Mouse (Mus musculus) cerebellum, adult 18-20 months (tissue): ENCODE measurements around the gene Lrrc15.

Source experiments
- DNase-seq, 2 experiments: peaks; one replicate each; pipeline ENCODE4 v3.0.0; 2021

Lrrc15 gene

DNA sequence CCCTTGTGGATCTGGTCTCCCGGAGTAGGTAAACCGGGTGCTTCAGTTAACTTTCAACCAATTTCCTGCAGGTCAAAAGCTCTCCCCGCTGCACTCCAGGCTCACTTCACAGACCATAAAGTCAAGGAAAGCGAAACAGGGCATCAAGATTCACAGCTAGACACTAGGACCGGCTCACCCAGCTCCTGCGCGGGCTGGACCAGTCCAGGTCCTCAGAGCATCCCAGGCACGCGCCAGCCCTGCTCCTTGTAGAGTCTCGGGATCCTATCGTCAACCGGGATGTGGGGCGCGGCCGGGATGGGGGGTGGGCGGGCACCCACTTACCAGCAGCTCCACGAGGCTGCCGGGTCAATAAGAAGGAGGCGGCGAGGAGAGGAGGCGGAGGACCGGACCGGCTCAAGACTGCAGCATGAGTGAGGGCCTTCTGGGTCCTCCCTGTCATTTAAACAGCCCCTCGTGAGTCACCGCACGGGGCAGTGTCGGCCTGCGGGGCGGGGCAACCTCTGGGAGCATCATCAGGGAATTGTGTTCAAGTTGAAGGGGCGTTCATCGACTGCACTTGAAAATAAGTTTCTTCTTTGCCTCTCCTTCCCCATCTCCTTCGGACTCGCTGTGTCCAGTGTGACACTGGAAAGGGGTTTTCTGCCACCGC, at the start of gene Lrrc15:
Gene Lrrc15, minus strand, starts transcription at position 413 of the 652 bp plus-strand sequence.
- DNase-seq = no peak

DNA sequence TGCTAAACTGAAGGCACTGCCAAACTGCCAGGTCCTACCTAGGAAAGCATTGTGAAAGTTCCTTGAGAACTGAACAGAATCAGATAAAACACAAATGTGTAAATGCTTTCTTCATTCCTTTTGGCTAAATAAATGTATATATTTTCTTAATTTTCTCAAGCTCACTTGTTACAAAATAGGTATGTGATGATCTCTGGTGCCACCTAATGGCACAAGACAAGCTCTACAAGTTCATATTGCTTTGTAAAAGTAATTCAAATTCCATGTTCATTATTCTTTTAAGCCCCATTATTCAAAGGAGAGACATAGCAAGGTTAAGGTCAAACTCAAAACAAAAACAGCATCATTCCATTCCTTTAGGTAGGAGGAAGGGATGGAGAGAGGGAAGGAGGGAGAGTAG, 31.2 kb upstream of the Lrrc15 start:
- DNase-seq = peak in 1 of 2 experiments; percentile 24

DNA sequence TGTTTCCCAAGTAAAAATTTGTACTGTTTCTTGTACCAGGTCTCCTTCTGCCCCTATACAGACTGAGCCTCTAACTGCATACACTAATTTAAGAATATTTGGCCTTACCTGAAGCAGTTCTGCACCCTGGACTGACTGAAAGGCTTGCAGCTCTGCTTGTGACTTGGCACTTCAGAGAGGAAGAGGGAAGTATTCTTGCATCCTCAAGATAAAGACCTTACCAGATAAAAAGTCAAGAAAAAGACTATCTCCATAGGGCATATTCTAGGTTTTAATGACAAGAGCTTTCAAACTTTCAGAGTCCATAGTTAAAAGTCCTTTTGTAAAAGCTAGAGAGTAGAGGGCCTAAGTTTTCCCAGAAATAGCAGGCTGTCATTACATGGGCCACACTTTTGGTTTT, 27.6 kb upstream of the Lrrc15 start, which contains the start of gene Gp5:
Gene Gp5, minus strand, starts transcription at position 133 of the 400 bp plus-strand sequence.
- no peak for DNase-seq

DNA sequence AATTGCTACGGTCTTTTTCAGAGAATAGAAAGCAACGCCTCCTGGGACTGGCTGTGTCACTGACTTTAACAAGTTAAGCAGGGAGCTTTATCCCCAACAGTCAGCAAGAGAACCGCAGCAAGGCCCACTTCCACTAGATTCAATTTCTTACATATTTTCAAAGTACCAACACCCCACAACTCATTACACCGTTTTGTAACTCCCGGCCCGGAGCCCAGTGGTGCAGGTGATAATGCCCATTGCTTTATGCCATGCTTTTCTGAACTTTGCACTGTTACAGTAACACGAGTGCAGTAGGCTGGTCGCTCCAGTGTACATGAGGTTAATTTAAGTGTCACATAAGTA, 27.1 kb upstream of the Lrrc15 start:
- DNase-seq = no peak

DNA sequence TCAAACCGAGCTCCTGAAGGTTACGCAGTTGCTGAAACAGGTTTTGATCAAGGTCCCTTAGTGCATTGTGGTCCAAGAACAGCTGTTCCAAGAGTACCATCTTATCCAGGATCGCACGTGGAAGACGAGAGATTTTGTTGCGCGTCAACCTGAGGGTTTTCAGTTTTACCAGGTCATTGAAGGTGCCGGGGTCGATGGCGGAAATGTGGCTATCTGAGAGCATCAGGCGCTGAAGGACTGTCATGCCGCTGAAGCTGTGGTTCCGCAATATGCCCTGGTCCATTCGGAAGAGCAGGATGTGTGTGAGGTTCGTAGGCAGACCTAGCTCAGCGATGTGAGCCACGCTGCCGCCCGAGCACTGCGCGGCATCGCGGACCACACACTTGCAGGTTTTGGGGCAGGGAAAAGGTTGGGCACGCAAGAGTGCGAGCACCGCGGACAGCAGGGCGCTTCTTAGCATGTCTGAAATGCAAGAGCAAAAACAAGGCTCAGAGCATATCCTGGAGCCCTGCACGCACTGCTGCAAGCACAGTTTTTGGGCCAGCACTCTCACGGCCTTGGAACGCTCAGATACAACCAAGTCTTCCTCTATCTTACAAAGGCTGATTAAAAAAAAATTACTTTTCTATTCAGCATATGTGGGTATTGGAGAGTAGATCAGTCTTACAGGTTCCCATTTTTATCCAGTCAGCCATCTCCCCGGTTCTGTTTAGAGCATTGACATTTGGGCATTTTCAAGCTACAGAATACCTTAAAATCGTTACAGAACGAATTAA, 26.5 kb upstream of the Lrrc15 start:
- DNase-seq = peak; percentile 28 to 44

DNA sequence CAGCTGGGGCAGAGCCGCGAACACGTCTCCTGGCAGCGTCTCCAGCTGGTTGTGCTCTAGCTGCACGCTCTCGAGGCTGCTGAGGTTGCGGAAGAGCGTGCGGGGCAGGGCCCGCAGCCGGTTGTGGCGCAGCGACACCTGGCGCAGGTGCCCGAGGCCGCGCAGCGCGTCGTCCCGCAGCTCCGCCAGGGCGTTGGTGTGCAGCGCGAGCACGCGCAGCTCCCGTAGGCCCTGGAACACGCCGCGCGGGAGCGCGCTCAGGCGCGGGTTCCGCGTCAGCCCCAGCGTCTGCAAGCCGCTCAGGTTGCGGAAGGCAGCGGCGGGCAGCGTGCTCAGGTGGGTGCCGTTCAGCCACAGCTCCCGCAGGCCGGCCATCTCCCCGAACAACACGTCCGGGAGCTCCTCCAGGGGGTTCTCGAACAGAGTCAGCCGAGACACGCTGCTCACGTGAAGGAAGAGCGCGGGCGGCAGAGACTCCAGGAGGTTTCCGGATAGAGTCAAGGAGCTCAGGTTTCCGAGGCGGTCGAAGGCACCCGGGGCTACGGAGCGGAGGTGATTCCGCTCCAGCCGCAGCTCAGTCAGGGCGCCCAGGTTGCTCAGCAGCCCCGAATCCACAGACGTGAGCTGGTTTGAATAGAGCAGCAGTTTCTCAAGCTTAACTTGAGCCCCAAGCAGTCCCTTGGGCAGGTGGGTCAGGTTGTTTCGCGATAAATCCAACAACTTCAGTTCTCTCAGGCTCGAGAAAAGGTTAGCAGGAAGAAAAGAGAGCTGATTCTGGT, 25.7 kb upstream of the Lrrc15 start:
- peak; percentile 68 to 86 for DNase-seq

DNA sequence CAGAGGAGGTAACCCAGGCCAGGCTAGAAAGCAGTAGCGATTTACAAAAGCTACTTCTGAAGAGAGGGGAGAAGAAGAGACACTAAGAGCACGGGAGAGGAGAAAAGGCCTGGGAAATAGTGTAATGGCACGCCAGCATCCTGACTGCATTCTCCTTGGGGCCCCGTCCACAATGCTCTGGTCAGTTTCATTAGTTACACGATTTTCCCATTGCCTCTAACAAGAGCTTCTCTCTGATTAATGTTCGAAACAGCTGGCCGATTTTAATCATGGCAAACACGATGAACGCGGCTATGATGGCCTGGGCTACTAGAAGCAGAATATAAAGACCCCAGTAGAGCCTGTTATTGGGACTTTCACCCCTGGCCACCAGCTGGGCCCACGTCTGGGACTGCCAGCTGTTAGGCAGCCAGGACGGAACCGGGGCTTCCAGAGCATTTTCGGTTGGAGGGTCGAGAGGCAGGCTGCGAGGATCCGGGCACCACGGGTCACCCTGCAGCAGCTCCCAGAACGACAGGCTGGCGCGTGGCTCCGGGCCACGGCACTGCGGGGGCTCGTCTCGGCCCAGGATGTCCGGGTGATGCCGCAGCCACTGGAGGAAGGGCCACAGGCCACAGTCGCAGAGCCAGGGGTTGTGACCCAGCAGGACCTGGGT, 25.0 kb upstream of the Lrrc15 start:
- no peak for DNase-seq

DNA sequence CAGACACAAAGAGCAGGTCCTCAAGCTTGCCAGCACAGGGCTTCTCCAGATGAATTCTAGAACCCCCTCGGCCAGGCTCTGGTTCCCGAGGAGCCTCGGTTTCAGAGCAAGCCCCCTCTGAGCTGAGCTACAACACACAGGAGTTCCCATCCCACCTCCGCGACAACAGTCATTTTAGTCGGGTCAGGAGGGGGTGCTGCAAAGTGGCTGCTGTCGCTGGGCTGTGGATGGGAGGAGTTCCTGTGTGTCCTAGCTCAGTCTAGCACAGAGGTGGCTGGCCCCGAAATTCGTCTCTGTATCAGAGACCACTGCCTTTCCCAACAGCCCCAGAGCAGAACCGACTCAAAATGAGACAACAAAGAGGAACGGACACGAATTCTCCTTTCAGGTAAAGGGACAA, 24.2 kb upstream of the Lrrc15 start:
- DNase-seq = no peak

DNA sequence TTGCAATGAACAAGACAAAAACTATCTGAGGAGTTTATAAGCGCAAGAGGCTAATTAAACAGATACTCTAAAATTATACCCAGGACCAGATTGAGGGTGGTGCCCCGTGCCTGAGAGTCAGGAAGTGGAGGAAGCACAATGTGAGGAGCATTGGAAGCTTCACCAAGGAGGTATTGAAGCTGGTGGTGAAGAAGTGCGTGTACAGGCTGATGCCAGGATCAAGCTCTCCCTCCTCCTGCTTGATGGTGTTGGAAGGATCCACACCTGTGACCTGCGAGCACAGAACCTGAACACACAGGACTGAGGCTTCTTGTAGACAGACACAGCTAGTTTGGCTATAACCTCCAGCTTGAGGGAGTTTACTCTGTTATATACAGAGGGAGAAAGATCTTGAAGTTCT, 23.0 kb upstream of the Lrrc15 start:
- no peak for DNase-seq

DNA sequence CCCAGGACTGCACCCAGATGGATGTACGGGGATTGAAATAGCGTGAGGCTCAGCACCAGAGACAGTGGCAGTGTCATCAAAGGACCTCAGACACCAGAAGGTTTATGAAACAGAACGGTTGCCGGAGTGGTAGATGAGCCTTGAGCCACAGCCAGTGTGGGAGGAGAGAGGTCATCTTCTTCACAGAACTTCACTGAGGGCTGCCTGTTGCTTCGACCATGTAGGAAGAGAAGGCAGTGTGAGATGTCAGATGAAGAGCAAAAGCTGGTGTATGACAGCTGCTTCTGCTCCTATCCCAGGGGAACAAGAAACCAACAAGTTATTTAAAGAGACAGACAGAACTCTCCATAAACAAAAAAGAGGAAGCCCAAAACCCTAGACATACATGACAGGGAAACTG, 21.2 kb upstream of the Lrrc15 start:
- no peak for DNase-seq

DNA sequence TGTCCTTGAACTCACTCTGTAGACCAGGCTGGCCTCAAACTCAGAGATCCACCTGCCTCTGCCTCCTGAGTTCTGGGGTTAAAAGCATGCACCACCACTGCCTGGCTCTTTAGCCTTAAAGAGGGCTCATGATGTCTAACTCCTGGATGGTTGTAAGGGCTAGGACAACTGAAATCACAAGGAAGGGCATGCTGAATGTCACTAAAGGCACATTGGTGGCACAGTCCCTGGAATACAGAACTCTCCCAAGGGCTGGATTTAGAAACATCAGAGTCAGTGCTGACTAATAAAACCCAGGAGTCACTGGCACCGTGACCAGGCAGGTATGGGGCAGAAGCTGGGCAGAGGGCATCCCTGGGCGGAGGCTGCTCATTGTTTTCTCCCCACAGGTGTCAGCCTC, 20.4 kb upstream of the Lrrc15 start:
- DNase-seq = no peak

DNA sequence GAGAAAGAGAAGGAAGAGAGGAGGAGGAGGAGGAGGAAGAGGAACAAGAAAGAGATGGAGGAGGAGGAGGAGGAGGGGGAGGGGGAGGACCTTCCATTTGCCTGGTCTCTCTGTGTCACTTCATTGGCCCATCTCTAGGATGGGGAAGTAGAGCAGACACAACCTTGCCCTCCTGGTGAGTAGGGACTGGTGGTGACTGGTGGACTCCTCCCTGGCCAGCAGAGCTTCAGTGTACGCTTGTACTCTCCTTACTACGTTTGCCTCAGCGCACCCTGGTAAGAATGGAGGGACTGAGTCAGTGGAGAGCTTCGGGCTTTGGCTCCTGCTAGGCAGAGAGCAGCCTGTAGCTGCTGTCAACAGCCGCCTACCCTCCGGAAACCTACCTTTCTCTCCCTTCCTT, 19.6 kb upstream of the Lrrc15 start:
- no peak for DNase-seq

DNA sequence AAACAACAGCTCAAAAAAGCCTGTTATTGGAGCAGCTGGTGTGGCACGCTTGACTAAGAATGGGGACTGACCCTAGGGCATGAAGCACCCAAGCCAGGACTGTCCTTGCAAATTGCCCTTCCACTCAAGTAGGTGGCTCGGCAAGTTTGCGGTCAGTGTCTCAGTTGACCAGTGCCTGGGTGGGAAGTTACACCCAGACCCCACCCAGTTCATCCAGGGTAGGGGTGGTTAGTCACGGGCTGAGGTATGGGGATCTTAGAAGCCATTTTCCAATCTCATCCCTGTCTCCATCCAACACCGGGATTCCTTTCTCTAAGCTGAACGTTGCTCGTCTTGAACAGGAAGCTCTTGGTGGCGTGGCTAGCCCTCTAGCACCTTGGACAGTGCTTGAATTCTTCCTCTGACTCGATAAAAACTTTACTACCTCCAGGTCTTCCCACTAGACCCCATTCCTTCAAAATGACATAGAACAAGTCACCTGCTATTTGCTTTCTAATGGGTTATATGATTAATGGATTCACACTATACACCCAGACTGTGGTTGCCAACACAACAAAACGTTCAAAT, 16.7 kb upstream of the Lrrc15 start:
- DNase-seq = no peak

DNA sequence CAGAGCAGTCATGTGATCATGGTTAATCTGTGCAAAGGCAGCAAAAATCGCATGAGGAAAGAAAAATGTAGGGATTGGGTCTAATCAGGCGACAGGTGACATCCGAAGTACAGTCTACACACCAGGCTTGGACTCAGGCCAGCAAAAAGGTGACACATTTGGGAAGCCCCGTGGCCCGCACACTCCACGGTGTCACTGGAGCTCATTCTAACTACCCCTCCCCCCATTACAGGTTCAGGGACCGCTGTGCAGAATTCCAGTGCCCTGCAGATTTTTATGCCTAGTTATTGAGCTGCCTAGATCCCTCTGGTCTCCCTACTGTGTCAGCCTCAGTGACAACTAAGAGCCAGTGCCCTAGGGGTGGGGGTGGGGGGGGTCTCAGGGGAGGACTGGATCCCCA, 14.4 kb upstream of the Lrrc15 start:
- no peak for DNase-seq

DNA sequence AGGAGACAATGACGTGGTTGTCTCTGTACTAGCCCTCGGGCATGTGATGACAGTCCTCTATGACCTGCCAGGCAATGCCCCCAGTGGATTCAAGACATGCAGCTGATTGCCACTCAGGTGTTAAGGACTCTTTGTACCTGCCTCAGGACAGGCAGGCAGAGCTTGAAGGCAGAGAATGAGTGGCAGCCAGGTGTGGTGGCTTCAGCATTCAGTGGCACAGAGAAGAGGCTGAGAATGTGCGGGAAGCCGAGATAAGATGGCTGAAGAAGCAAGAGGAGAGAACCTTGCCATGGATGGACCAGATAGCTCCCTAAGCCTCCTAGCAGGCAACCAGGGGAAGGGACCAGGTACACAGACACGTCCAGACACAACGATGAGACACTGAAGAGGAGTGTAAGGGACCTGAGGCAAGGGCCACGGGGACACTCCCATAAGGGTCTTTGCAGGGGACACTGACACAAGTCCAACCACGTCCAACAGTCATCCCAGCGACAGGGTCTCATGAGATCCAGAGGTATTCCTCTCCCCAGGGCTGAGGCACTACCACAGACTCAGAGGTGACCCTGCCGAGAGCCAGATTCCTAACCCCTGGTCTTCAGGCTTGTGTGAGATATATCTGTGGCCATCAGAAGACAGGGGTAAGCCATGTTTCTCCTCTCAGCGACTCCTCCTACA, 13.7 kb upstream of the Lrrc15 start:
- no peak for DNase-seq

DNA sequence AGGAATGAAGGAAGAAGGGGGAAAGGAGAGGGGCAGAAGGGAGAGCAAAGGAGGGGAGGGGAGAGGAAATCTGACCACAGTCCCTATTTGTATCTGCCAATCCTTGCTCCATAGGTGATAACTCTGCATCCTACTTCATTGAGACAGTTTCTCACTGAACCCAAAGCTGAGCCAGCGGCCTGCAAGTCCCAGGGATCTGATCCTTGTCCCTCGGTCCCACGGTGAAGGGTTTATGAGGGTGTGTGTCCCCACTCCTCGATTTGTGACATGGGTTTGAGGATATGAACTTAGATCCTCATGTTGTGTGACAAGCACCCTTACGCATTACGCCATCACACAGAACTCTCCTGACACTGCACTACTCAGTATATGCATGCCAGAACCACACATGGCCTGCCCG, 12.1 kb upstream of the Lrrc15 start:
- DNase-seq = no peak

DNA sequence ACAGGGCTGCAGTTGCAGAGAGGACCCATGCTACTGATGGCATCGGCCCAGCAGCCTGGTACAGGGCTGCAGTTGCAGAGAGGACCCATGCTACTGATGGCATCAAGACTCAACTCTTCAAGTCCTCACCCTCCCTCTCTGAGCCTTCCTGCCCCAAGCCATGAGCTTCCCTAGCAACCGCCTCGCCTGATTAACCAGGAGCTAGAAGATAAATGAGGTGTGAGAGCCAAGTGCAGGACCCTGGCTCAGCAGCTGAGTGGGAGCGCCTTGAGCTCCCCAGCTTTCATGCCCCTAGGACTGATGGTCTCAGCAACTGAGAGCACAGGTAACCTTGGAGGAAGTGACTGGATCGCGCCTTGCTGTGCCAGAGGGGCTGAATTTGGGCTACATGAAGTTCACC, 7.4 kb upstream of the Lrrc15 start:
- DNase-seq = no peak

DNA sequence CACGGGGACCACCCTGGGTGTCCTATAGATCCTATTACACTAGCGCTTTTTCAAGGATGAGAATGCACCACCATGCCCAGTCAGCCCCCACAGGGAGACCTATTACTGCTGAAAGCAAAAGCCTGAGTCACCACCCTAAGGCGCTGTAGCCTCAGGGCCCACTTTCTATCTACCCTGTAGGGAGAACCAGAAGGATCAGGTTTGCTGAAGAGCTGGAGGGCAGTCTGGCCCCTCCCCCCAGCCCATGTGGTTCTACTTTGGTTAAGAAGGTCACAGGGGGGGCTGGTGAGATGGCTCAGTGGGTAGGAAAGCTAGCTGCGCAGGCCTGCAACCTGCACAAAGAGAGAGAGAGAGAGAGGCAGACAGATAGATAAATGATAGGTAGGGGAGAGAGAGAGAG, 2.6 kb upstream of the Lrrc15 start:
- DNase-seq = no peak

DNA sequence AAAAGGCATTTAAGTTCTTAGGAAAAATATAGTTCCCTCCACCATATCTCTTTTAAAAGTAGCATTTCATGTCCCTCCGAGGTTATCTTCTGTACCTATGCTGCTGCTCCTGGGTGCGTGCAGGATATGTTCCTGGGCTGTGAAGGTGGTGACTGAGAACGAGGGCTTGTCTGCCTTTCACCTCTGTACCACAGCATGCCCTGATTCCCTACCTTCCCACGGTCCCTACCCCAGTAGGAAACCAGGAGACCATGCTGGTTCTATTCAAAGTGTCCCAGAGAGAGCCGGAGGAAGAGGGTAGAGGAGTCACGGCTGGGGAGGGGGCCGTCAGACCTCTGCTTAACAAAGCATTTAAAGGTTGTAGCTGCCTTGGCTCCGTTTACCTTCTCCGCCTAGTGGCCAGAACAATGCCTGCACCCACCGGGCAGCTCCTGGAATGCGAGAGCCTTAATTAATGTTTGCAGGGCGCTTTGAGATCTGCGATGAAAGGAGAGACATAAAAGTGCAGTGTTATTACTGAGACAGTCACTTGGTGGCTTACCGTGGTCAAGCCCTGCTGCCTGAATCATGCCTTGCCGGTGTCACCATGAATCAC, 784 bp upstream of the Lrrc15 start:
- peak; percentile 31 to 43 for DNase-seq

DNA sequence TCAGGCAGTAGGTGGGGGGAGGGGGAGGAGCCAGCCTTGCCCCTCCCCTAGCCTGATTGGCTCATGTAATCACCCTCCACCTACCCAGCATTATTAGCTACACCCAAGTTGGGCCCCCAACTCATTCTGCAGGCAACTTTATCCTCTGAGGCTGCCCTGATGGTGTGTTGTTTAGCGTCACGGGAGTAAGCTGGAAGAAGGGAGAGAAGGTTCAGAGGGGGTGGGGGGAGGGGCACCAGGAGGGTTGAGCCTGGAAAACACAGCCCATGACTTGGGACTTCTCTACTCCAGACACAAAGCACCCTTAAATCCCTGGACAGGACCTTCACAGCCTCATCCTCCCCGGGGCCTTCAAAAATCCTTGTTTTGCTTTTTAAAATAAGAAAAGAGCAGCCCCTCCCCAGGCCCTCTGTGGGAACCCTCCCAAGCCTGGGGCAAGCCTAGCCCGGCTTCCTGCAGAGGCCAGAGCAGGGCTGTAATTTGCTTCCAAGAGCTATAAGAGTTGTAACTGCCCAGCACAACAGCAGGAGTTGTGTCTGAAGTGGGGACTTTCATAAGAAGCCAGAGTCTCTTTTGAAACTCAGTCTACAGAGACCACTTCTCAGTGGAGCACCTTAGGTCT, 2.3 kb downstream of the Lrrc15 start:
- DNase-seq = no peak

DNA sequence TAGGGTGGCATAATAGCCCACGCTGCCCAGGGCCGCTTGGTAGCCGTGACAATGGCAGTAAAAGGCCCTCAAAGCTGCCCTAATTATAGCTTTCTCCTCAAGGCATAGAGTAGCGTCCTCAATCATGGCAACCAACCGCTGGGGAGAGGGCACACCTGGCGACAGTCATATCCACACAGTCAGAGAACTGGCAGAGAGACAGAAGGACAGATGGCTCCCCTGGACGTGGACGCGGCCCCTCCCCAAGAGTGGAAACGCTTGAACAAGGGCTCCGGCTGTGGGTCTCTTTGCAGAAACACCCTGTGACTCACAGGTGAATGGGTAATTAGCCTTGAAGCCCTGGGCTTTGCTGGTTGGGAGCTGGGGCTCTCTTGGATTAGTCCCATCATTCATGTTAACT, 4.7 kb downstream of the Lrrc15 start:
- no peak for DNase-seq
